Mouse (Mus musculus): ENCODE measurements at regions not wholly inside any gene's neighbourhood (a gene's known extent, or its start where the extent isn't known, plus 50 kb on each side); places are given as distances from the start of the nearest gene placed in this dataset.

- 20% methylated on average over 1 of the region's 1 CpGs for WGBS
- Histone ChIP-seq H3K4me2 (ENCODE audit: low read length) (no peak overlapping the region), H3K27me3 (ENCODE audit: control insufficient read depth, insufficient read depth, low read depth, low read length) (no peaks in the 10 kb centered on the region), H3K9me3 (replicated peaks; ENCODE audit: control insufficient read depth, low read length, poor library complexity, severe bottlenecking) (no peaks in the 10 kb centered on the region), H3K36me3 (ENCODE audit: control insufficient read depth, insufficient read depth, low read length) (no peaks in the 10 kb centered on the region), H3K4me1 (ENCODE audit: control insufficient read depth, insufficient read depth, low read length) (no peaks in the 10 kb centered on the region), H3K4me3 (ENCODE audit: low read depth, low read length) (no peak overlapping the region), H3K9ac (ENCODE audit: low read depth, low read length) (no peak overlapping the region), H3K27ac (ENCODE audit: low read length) (no peak overlapping the region)
- ATAC-seq, result no peak
Measured at GRCm38 (mm10) chr13:117334125-117334524, 113.2 kb upstream of the Gm17509 start.

DNA sequence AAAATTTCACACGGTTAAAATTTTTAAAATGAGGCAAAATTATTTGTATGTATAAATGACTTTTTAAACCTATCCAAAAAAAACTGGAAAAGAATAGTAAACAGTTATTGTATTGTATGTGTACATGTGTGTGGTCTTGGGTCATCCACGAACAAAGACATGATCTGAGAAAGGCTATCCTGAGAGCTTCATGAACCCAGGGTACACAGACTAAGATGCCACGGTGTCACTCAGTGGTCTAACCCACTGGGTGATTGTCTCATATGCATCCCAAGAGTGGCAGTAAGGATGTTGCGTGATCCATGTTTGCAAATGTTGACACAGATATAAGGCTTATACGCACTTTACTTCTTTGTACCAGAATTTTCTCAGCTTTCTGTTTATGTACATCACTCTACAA is 113.7 kb upstream of the Gm17509 start:
- H3K4me1 ChIP-seq (ENCODE audit: control insufficient read depth, insufficient read depth, low read length), result no peaks in the 10 kb centered on the region
- H3K9ac ChIP-seq (ENCODE audit: low read depth, low read length), result no peak overlapping the region
- no peaks in the 10 kb centered on the region for H3K27me3 ChIP-seq (ENCODE audit: control insufficient read depth, insufficient read depth, low read depth, low read length)
- WGBS, result 92% methylated on average over 5 of the region's 5 CpGs
- no peak for ATAC-seq
- no peak overlapping the region for H3K4me2 ChIP-seq (ENCODE audit: low read length)
- no peaks in the 10 kb centered on the region for H3K9me3 ChIP-seq (replicated peaks; ENCODE audit: control insufficient read depth, low read length, poor library complexity, severe bottlenecking)
- no peak overlapping the region for H3K27ac ChIP-seq (ENCODE audit: low read length)
- H3K4me3 ChIP-seq (ENCODE audit: low read depth, low read length), result no peak overlapping the region
- no peaks in the 10 kb centered on the region for H3K36me3 ChIP-seq (ENCODE audit: control insufficient read depth, insufficient read depth, low read length)

GRCm38 (mm10) chr13:117381086-117381595 is 160.3 kb upstream of the Gm17509 start:
- 80% methylated on average over 4 of the region's 4 CpGs for WGBS
- Histone ChIP-seq H3K36me3 (ENCODE audit: control insufficient read depth, insufficient read depth, low read length) (no peaks in the 10 kb centered on the region), H3K4me1 (ENCODE audit: control insufficient read depth, insufficient read depth, low read length) (no peaks in the 10 kb centered on the region), H3K9ac (ENCODE audit: low read depth, low read length) (no peak overlapping the region), H3K9me3 (replicated peaks; ENCODE audit: control insufficient read depth, low read length, poor library complexity, severe bottlenecking) (no peaks in the 10 kb centered on the region), H3K4me3 (ENCODE audit: low read depth, low read length) (no peak overlapping the region), H3K27me3 (ENCODE audit: control insufficient read depth, insufficient read depth, low read depth, low read length) (no peaks in the 10 kb centered on the region), H3K27ac (ENCODE audit: low read length) (no peak overlapping the region), H3K4me2 (ENCODE audit: low read length) (no peak overlapping the region)
- no peak for ATAC-seq

GRCm38 (mm10) chr13:117383480-117384137 is 162.7 kb upstream of the Gm17509 start:
- WGBS, result 81% methylated on average over 12 of the region's 12 CpGs
- no peak overlapping the region for H3K9ac ChIP-seq (ENCODE audit: low read depth, low read length)
- no peak for ATAC-seq

DNA sequence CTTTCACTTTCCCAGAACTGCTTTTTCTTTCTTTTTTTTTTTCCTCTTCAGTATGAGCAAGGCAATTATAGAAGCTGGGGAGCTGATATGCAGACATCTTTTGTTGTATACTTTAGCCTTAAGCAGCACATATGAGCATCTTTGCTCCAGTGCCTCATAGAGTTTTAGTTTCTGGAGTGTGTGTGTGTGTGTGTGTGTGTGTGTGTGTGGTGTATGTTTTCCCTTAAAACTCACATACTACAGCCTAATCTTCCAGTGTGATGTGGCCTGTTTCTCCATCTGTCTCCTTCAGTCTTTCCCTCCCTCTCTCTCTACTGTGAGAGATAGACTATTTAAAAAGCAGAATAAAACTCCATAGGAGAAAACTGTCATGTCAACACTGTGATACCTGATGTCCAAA is 169.4 kb upstream of the Gm17509 start:
- Histone ChIP-seq H3K9ac (ENCODE audit: low read depth, low read length) (no peak overlapping the region), H3K4me3 (ENCODE audit: low read depth, low read length) (no peak overlapping the region), H3K4me1 (ENCODE audit: control insufficient read depth, insufficient read depth, low read length) (no peaks in the 10 kb centered on the region), H3K4me2 (ENCODE audit: low read length) (no peak overlapping the region), H3K27me3 (ENCODE audit: control insufficient read depth, insufficient read depth, low read depth, low read length) (no peaks in the 10 kb centered on the region), H3K27ac (ENCODE audit: low read length) (no peak overlapping the region), H3K9me3 (replicated peaks; ENCODE audit: control insufficient read depth, low read length, poor library complexity, severe bottlenecking) (no peaks in the 10 kb centered on the region), H3K36me3 (ENCODE audit: control insufficient read depth, insufficient read depth, low read length) (no peaks in the 10 kb centered on the region)
- no peak for ATAC-seq

More at GRCm38 (mm10) chr13:117383480-117384137, 162.7 kb upstream of the Gm17509 start:
- no peaks in the 10 kb centered on the region for H3K36me3 ChIP-seq (ENCODE audit: control insufficient read depth, insufficient read depth, low read length)
- H3K4me2 ChIP-seq (ENCODE audit: low read length), result no peak overlapping the region
- H3K4me3 ChIP-seq (ENCODE audit: low read depth, low read length), result no peak overlapping the region
- no peaks in the 10 kb centered on the region for H3K27me3 ChIP-seq (ENCODE audit: control insufficient read depth, insufficient read depth, low read depth, low read length)
- H3K4me1 ChIP-seq (ENCODE audit: control insufficient read depth, insufficient read depth, low read length), result no peaks in the 10 kb centered on the region
- H3K9me3 ChIP-seq (replicated peaks; ENCODE audit: control insufficient read depth, low read length, poor library complexity, severe bottlenecking), result no peaks in the 10 kb centered on the region
- H3K27ac ChIP-seq (ENCODE audit: low read length), result no peak overlapping the region

DNA sequence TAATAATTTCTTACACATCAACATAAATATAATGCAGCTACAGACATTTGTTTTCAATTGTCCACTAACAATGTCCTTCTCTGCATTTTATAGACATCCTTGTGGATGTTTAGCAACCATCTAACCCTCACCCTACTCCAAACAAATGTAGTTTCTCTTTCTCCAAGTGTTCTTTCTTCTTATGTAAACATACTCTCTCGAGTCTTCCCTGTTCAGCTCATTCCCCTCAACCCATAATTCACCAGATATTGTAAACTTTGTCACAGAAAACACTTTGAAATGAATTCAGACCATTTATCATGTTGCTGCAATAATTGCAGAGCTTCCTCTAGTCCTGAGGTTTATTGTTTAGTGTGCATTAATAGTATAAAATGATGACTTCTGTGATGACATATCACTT is 172.6 kb upstream of the Gm17509 start:
- no peak overlapping the region for H3K4me3 ChIP-seq (ENCODE audit: low read depth, low read length)
- no peak for ATAC-seq
- no peak overlapping the region for H3K27ac ChIP-seq (ENCODE audit: low read length)
- no peak overlapping the region for H3K9ac ChIP-seq (ENCODE audit: low read depth, low read length)
- no peaks in the 10 kb centered on the region for H3K27me3 ChIP-seq (ENCODE audit: control insufficient read depth, insufficient read depth, low read depth, low read length)
- no peaks in the 10 kb centered on the region for H3K36me3 ChIP-seq (ENCODE audit: control insufficient read depth, insufficient read depth, low read length)
- H3K4me1 ChIP-seq (ENCODE audit: control insufficient read depth, insufficient read depth, low read length), result no peaks in the 10 kb centered on the region
- WGBS, result 62% methylated on average over 1 of the region's 1 CpGs
- no peak overlapping the region for H3K4me2 ChIP-seq (ENCODE audit: low read length)
- H3K9me3 ChIP-seq (replicated peaks; ENCODE audit: control insufficient read depth, low read length, poor library complexity, severe bottlenecking), result no peaks in the 10 kb centered on the region

DNA sequence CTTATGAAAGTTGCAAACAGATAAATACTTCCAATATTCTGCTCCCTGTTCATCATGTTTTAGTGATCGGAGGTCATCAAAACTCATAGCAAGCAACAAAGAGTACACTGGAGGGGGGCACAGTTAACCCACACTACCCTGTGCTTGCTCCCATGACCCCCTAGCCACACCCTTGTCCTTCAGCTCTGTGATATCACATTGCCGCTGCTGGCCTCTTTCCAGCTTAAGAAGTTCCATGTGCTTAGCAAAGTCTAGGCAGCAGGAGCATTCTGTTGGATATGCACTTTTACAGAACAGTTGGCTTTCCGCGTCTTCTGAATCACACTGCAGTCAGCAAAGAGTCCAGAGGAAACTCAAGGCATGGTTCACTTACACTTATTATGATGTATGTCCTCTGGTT is 180.4 kb upstream of the Gm17509 start:
- no peak for ATAC-seq
- Histone ChIP-seq H3K9me3 (replicated peaks; ENCODE audit: control insufficient read depth, low read length, poor library complexity, severe bottlenecking) (no peaks in the 10 kb centered on the region), H3K9ac (ENCODE audit: low read depth, low read length) (no peak overlapping the region), H3K4me3 (ENCODE audit: low read depth, low read length) (no peak overlapping the region), H3K27ac (ENCODE audit: low read length) (no peak overlapping the region), H3K36me3 (ENCODE audit: control insufficient read depth, insufficient read depth, low read length) (no peaks in the 10 kb centered on the region), H3K27me3 (ENCODE audit: control insufficient read depth, insufficient read depth, low read depth, low read length) (no peaks in the 10 kb centered on the region), H3K4me2 (ENCODE audit: low read length) (no peak overlapping the region), H3K4me1 (ENCODE audit: control insufficient read depth, insufficient read depth, low read length) (no peaks in the 10 kb centered on the region)
- 82% methylated on average over 4 of the region's 4 CpGs for WGBS

GRCm38 (mm10) chr13:117409940-117410339 is 189.1 kb upstream of the Gm17509 start:
- H3K9me3 ChIP-seq (replicated peaks; ENCODE audit: control insufficient read depth, low read length, poor library complexity, severe bottlenecking), result no peaks in the 10 kb centered on the region
- H3K4me1 ChIP-seq (ENCODE audit: control insufficient read depth, insufficient read depth, low read length), result no peaks in the 10 kb centered on the region
- H3K27me3 ChIP-seq (ENCODE audit: control insufficient read depth, insufficient read depth, low read depth, low read length), result no peaks in the 10 kb centered on the region
- H3K9ac ChIP-seq (ENCODE audit: low read depth, low read length), result no peak overlapping the region
- no peak for ATAC-seq
- H3K27ac ChIP-seq (ENCODE audit: low read length), result no peak overlapping the region
- no peak overlapping the region for H3K4me3 ChIP-seq (ENCODE audit: low read depth, low read length)
- H3K4me2 ChIP-seq (ENCODE audit: low read length), result no peak overlapping the region
- no peaks in the 10 kb centered on the region for H3K36me3 ChIP-seq (ENCODE audit: control insufficient read depth, insufficient read depth, low read length)
- 80% methylated on average over 7 of the region's 7 CpGs for WGBS

DNA sequence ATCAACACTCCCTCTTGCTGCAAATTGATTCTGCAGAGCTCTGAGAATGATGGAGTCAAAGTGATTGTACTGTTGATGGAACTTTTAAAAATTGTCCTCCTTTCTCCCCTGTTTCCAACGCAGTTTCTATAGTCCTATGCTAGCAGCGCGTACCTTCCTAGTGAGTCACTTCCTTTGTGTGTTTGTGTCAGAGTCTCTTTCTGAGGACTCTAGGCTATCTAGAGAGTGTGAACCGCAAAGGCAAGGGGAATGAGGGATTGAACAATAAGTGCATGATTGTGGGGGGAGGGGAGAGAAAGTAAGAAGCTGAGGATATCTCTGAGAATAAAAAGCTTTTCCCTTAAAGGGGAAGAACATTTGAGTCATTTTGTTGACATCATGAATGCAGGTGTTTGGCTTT is 188.5 kb upstream of the Hcn1 start:
- H3K4me3 ChIP-seq (ENCODE audit: low read depth, low read length), result no peak overlapping the region
- H3K4me1 ChIP-seq (ENCODE audit: control insufficient read depth, insufficient read depth, low read length), result no peaks in the 10 kb centered on the region
- no peak overlapping the region for H3K4me2 ChIP-seq (ENCODE audit: low read length)
- no peak for ATAC-seq
- WGBS, result 82% methylated on average over 4 of the region's 4 CpGs
- H3K9me3 ChIP-seq (replicated peaks; ENCODE audit: control insufficient read depth, low read length, poor library complexity, severe bottlenecking), result no peaks in the 10 kb centered on the region
- H3K27me3 ChIP-seq (ENCODE audit: control insufficient read depth, insufficient read depth, low read depth, low read length), result no peaks in the 10 kb centered on the region
- no peaks in the 10 kb centered on the region for H3K36me3 ChIP-seq (ENCODE audit: control insufficient read depth, insufficient read depth, low read length)
- H3K27ac ChIP-seq (ENCODE audit: low read length), result no peak overlapping the region
- no peak overlapping the region for H3K9ac ChIP-seq (ENCODE audit: low read depth, low read length)
